Mouse (Mus musculus) testis, adult 10 weeks (tissue): Measurements from ENCODE around the gene Olfr970. TPM values are rescaled to one million over a fixed set of nuclear protein-coding genes. Genes with fewer than 3 reads are reported as not detected.

Source experiments
- polyA plus RNA-seq: library from polyadenylated mRNA; stranded (reverse); fragments of 350-450 nt; fragmentation: Illumina TruSeq; extraction: RNeasy Lipid Tissue Mini Kit (QIAGEN cat#74804); gene quantifications from one replicate; pipeline ENCODE4 v1.2.3, GENCODE M21; 2014; ENCODE audit warnings: low read depth, low replicate concordance

The Olfr970 gene
- polyA plus RNA-seq = not detected

DNA sequence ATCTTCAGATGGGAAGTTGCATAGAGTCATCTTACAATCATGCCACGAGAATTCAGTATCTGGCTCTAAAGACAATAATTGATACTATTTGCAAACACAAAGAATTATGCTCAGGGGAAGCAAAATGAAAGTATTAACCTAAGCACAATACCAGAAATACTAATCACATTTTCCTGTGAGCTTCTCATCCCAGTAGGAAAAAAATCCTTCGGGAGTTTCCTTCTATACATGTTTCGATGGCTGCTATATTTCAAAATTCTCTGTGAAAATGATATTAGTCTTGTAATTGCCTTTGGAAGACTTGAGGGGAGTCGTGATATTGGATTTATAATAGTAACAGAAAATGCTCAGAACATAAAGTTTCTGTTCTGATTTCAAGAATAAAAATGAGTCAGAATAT, at the start of gene Olfr970:
Gene Olfr970, plus strand, starts transcription at position 301 of the 400 bp plus-strand sequence.

DNA sequence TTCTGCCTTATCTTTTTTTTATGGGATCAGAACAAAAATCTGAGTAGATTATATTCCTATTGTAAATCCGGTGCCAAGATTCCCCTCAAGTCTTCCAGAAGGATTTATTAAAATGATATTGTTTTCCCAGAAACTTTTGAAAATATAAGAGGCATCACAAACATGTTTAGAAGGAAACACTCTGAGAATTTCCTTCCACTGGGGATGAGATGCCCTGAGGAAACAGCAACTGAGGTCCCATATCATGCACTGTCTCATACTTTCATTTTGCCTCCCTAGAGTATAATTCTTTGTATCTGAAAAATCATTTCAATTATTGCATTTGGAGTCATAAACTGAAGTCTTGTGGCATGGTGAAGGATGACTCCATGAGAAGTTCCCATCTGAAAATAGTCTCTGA, 25.5 kb upstream of the Olfr970 start, which contains the start of gene Olfr968:
Gene Olfr968, minus strand, starts transcription at position 101 of the 400 bp plus-strand sequence.

DNA sequence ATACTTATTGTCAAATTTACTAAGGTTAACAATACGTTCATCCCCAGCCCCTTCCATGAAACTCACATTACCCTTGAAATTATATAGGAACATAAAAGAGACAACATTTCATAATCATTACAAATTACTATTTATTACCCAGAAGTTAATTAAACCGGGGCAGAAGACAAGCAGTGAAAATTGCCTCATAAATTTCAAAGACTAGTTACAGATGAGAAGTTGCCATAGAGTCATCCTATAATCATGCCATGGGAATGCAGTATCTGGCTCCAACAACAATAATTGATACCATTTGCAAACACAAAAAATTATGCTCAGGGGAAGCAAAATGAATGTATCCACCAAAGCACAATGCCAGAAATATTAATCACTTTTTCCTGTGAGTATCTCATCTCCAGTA, 18.1 kb upstream of the Olfr970 start, which contains the start of gene Olfr969:
Gene Olfr969, plus strand, starts transcription at position 388 of the 400 bp plus-strand sequence.

DNA sequence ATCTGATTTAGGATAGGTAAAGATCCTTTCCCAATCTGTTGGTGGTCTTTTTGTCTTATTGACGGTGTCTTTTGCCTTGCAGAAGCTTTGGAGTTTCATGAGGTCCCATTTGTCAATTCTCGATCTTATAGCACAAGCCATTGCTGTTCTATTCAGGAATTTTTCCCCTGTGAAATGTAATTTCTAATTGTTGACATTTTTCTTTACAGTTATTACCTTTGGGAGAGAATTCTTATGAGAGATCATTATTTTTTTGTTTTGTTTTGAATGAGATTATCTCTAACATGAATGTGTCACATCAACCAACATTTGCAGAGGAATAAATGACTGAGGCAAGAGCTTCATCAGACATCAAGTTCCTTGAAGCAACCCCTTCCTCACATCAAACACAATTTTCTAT, 27.9 kb downstream of the Olfr970 start, which contains the start of gene Olfr971:
Gene Olfr971, plus strand, starts transcription at position 301 of the 400 bp plus-strand sequence.

DNA sequence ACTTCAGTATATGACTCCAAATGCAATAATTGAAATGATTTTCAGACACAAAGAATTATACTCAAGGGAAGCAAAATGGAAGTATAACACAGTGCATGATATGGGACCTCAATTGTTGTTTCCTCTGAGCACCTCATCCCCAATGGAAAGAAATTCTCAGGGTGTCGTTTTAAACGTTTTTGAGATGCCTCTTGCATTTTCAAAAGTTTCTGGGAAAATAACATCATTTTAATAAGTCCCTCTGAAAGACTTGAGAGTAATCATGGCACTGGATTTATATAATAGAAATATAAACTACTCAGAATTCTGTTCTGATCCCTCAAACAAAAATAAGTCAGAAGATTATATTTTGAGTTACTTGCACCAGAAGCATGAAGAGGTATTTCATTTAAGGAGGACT, 57.5 kb downstream of the Olfr970 start, which contains the start of gene Olfr972:
Gene Olfr972, plus strand, starts transcription at position 301 of the 400 bp plus-strand sequence.

Other genes starting within 250 kb of the Olfr970 start
- not detected for gene Olfr959, start 233.3 kb upstream of the Olfr970 start, polyA plus RNA-seq
- 0.08 TPM for gene AW551984, start 204.5 kb upstream of the Olfr970 start, polyA plus RNA-seq
- gene Olfr148, start 198.2 kb upstream of the Olfr970 start, polyA plus RNA-seq = not detected
- gene Olfr960, start 187.5 kb upstream of the Olfr970 start, polyA plus RNA-seq = not detected
- gene Olfr961, start 163.8 kb upstream of the Olfr970 start, polyA plus RNA-seq = not detected
- not detected for gene Olfr963, start 141.7 kb upstream of the Olfr970 start, polyA plus RNA-seq
- gene Olfr149, start 101.7 kb upstream of the Olfr970 start, polyA plus RNA-seq = not detected
- not detected for gene Olfr965, start 97.5 kb upstream of the Olfr970 start, polyA plus RNA-seq
- not detected for gene Olfr150, start 77.9 kb upstream of the Olfr970 start, polyA plus RNA-seq
- gene Olfr967, start 62.6 kb upstream of the Olfr970 start, polyA plus RNA-seq = not detected
- not detected for gene Olfr968, start 25.6 kb upstream of the Olfr970 start, polyA plus RNA-seq
- not detected for gene Olfr969, start 17.9 kb upstream of the Olfr970 start, polyA plus RNA-seq
- not detected for gene Olfr971, start 28.0 kb downstream of the Olfr970 start, polyA plus RNA-seq
- not detected for gene Olfr972, start 57.6 kb downstream of the Olfr970 start, polyA plus RNA-seq
- gene Olfr229, start 98.5 kb downstream of the Olfr970 start, polyA plus RNA-seq = not detected
- gene Olfr974, start 128.6 kb downstream of the Olfr970 start, polyA plus RNA-seq = not detected
- gene Olfr975, start 143.2 kb downstream of the Olfr970 start, polyA plus RNA-seq = 0.29 TPM
- 0.43 TPM for gene Olfr976, start 152.3 kb downstream of the Olfr970 start, polyA plus RNA-seq
- gene Olfr978, start 183.3 kb downstream of the Olfr970 start, polyA plus RNA-seq = not detected
- gene Olfr979, start 194.6 kb downstream of the Olfr970 start, polyA plus RNA-seq = 0.21 TPM
- gene Olfr980, start 200.7 kb downstream of the Olfr970 start, polyA plus RNA-seq = 0.39 TPM
- gene Olfr981, start 212.6 kb downstream of the Olfr970 start, polyA plus RNA-seq = 0.04 TPM